Mouse (Mus musculus) midbrain, embryonic 10.5 days (tissue): ENCODE results near the gene Plin5. TPM values are rescaled to one million over a fixed set of nuclear protein-coding genes. Genes with fewer than 3 reads are reported as not detected.
A peak's percentile ranks its signal among the peaks of the same experiment; 100 is the strongest.

Experiments used
- DNase-seq: peaks from one replicate; pipeline ENCODE4 v3.0.0-alpha.2; 2017; ENCODE audit warnings: low spot score
- H3K27ac ChIP-seq: fragments of 300-500 bp; sonication (generic); replicated peaks from 2 replicates; pipeline ENCODE4 v1.5.1; 2016; ENCODE audit warnings: mild to moderate bottlenecking
- H3K27me3 ChIP-seq: fragments of 300-500 bp; sonication (generic); 2 replicates; pipeline ENCODE4 v1.6.1; 2016; ENCODE audit warnings: low read depth, mild to moderate bottlenecking; ENCODE audit not compliant: poor library complexity, severe bottlenecking
- H3K36me3 ChIP-seq: fragments of 300-500 bp; sonication (generic); 2 replicates; pipeline ENCODE4 v1.6.1; 2016; ENCODE audit warnings: mild to moderate bottlenecking, moderate library complexity
- H3K4me1 ChIP-seq: fragments of 300-500 bp; sonication (generic); 2 replicates; pipeline ENCODE4 v1.6.1; 2016
- H3K4me3 ChIP-seq: fragments of 300-500 bp; sonication (generic); 2 replicates; pipeline ENCODE4 v1.5.1; 2016; ENCODE audit warnings: mild to moderate bottlenecking, moderate library complexity
- H3K9me3 ChIP-seq: fragments of 300-500 bp; sonication (generic); replicated peaks from 2 replicates; pipeline ENCODE4 v1.6.1; 2016; ENCODE audit warnings: mild to moderate bottlenecking
- WGBS: fragments of 180-500 bp; shearing (Covaris S2); methylation state at CpG from one replicate; pipeline ENCODE4 v1.1.7; 2016; 5-methylcytosine and 5-hydroxymethylcytosine counted together
- polyA plus RNA-seq: library from polyadenylated mRNA; unstranded; fragments of >200 nt; fragmentation: Nextera tagmentation; extraction: Ambion mirVana; gene quantifications from 2 replicates; pipeline ENCODE4 v1.2.1, GENCODE M21; 2016

Gene Plin5
- polyA plus RNA-seq = 0.11 and 0.21 TPM in 2 replicates

- Histone ChIP-seq H3K36me3 (no peaks in the 10 kb centered on the region), H3K27ac (0 out of 2 replicates have a peak within 1 kb of the TSS, but pooled peaks have one; percentile 14), H3K27me3 (peaks cover 64% of the 10 kb centered on the region), H3K4me3 (peak within 1 kb of the TSS; percentile 52), H3K4me1 (peaks cover 30% of the 10 kb centered on the region), H3K9me3 (peaks cover 6% of the 10 kb centered on the region)
- WGBS = 2% methylated on average over 27 of the region's 27 CpGs
- DNase-seq = peak; percentile 62
Observed at GRCm38 (mm10) chr17:56117251-56117710, at the start of gene Plin5. Gene Plin5 (minus strand): TSS chr17:56117596.

GRCm38 (mm10) chr17:56165671-56166070 lies 48.3 kb upstream of the Plin5 start:
- Histone ChIP-seq H3K9me3 (no peaks in the 10 kb centered on the region), H3K4me3 (no peak overlapping the region), H3K27ac (no peak overlapping the region), H3K4me1 (peaks cover 37% of the 10 kb centered on the region), H3K27me3 (peaks cover 12% of the 10 kb centered on the region), H3K36me3 (no peaks in the 10 kb centered on the region)
- no peak for DNase-seq
- WGBS = 76% methylated on average over 11 of the region's 11 CpGs

DNA sequence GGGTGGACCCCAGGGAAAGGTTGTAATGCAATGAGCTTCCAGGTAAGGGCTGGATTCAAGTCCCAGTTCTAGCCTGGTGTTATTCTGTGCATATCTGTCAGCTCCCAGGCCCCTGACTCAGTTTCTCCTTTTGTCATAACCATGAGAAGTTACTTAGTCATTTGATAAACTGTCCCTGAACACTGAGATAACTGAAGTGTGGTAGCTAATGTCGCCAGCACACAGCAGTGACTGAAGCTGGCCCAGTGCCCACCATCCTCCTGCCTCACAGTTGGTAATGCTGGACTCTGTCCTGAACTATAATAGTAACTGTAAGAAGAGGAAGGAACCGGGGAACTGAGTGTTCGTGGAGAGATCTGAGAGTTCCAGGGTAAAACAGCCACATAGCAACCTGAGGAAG lies 47.1 kb upstream of the Plin5 start:
- peaks cover 25% of the 10 kb centered on the region for H3K4me1 ChIP-seq
- H3K27ac ChIP-seq = no peak overlapping the region
- WGBS = 85% methylated on average over 3 of the region's 3 CpGs
- no peak for DNase-seq
- H3K36me3 ChIP-seq = no peaks in the 10 kb centered on the region
- H3K4me3 ChIP-seq = no peak overlapping the region
- peaks cover 18% of the 10 kb centered on the region for H3K27me3 ChIP-seq
- no peaks in the 10 kb centered on the region for H3K9me3 ChIP-seq

DNA sequence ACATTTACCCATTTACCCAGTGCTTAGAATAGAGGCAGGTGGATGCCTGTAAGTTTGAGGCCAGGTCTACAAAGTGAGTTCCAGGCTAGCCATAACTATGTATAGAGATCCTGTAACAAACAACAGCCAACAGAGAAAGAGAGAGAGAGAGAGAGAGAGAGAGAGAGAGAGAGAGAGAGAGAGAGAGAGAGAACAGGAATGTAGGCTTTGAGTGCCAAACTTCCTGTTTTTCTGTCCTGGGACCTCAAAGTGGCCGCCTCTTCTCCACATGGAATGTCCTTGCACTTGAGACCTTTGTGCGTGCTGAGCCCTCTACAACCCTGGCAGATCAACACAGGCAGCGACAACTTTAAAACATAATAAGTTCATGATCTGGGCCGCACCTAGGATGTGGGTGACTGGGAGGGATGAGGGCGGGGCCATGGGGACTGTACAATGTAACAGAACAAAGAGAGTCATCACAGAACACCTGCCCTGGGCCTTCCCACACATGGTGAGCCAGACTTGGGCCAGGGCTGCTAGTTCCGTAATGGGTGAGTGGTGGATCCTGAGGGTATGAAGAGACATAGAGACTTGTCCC lies 46.2 kb upstream of the Plin5 start:
- H3K9me3 ChIP-seq = no peaks in the 10 kb centered on the region
- 83% methylated on average over 6 of the region's 6 CpGs for WGBS
- no peak for DNase-seq
- no peak overlapping the region for H3K4me3 ChIP-seq
- H3K27me3 ChIP-seq = peaks cover 27% of the 10 kb centered on the region
- no peak overlapping the region for H3K27ac ChIP-seq
- peaks cover 25% of the 10 kb centered on the region for H3K4me1 ChIP-seq
- no peaks in the 10 kb centered on the region for H3K36me3 ChIP-seq

GRCm38 (mm10) chr17:56162231-56162774 lies 44.9 kb upstream of the Plin5 start, which contains the start of gene Tnfaip8l1:
Gene Tnfaip8l1 (plus strand): TSS chr17:56162477.
- H3K27ac ChIP-seq = peak within 1 kb of the TSS; percentile 79
- WGBS = 1% methylated on average over 30 of the region's 30 CpGs

DNA sequence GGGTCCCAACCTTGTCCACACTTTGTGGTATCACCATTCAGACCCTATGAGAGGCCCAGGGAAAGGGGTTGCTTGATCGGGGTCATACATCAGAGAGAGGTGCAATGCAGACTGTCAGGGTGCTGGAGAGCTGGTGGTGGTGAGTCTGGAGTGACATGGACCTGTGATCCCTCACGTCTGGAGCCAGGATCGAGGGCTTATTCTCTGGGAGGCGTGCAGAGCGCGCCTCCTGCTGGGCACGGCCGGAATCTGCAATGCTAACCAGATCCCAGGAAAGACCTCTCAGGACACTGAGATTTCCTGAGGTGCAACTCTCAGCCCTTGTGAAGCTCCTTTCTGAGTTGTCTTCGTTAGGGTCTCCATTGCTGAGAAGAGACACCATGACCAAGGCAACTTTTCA lies 42.3 kb upstream of the Plin5 start:
- Histone ChIP-seq H3K9me3 (no peaks in the 10 kb centered on the region), H3K4me1 (peaks cover 19% of the 10 kb centered on the region), H3K36me3 (no peaks in the 10 kb centered on the region), H3K27ac (no peak overlapping the region), H3K27me3 (peaks cover 62% of the 10 kb centered on the region), H3K4me3 (no peak overlapping the region)
- WGBS = 3% methylated on average over 9 of the region's 9 CpGs
- peak; percentile 75 for DNase-seq

More at GRCm38 (mm10) chr17:56162231-56162774, 44.9 kb upstream of the Plin5 start, which contains the start of gene Tnfaip8l1:
- peak; percentile 95 for DNase-seq
- no peaks in the 10 kb centered on the region for H3K9me3 ChIP-seq
- no peaks in the 10 kb centered on the region for H3K36me3 ChIP-seq
- H3K4me1 ChIP-seq = peaks cover 25% of the 10 kb centered on the region
- H3K27me3 ChIP-seq = peaks cover 40% of the 10 kb centered on the region
- peak within 1 kb of the TSS; percentile 50 for H3K4me3 ChIP-seq

DNA sequence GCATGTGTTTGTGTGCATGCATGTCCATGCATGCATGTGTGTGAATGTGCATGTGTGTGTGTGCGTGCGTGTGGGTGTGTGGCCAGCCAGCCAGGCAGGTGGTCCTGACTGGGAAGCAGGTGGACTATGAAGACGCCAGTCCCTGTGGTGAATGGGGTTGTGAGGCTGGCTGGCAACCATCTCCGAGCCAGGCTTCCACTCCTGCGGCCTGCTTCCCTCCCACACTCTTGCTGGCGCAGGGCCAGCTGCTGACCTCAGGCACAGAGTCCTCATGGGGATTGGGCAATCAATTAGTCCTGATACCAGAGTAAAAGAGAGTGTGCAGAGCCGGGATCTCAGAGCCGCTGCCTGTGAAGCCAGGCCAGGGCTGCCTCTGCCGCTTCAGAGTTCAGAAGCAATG lies 36.2 kb upstream of the Plin5 start:
- H3K9me3 ChIP-seq = no peaks in the 10 kb centered on the region
- H3K4me1 ChIP-seq = peaks cover 18% of the 10 kb centered on the region
- no peaks in the 10 kb centered on the region for H3K36me3 ChIP-seq
- H3K27me3 ChIP-seq = peaks cover 79% of the 10 kb centered on the region
- no peak overlapping the region for H3K4me3 ChIP-seq
- WGBS = 59% methylated on average over 9 of the region's 9 CpGs
- H3K27ac ChIP-seq = no peak overlapping the region
- DNase-seq = no peak

DNA sequence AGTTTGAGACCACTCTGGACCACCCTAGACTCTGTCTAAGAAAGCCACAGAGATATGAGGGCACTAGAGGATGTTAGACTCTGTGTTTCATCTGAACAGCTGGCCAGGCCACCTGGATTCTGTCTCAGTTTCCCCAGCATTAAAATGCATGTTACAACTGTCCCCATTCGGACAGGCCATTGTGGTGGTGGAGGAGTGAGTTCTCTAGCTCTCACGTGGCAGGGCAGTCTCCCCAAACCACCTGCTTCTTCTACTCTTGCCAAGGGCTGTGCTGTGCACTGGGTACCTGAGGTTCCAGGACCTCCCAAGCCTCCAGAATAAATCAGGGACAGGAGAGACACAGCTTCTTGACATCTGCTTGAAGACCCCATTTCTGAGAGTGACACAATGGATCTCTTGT lies 32.5 kb upstream of the Plin5 start:
- H3K4me1 ChIP-seq = peaks cover 47% of the 10 kb centered on the region
- no peaks in the 10 kb centered on the region for H3K36me3 ChIP-seq
- no peak overlapping the region for H3K4me3 ChIP-seq
- DNase-seq = no peak
- WGBS = 33% methylated on average over 2 of the region's 2 CpGs
- no peaks in the 10 kb centered on the region for H3K9me3 ChIP-seq
- peaks cover 83% of the 10 kb centered on the region for H3K27me3 ChIP-seq
- no peak overlapping the region for H3K27ac ChIP-seq

DNA sequence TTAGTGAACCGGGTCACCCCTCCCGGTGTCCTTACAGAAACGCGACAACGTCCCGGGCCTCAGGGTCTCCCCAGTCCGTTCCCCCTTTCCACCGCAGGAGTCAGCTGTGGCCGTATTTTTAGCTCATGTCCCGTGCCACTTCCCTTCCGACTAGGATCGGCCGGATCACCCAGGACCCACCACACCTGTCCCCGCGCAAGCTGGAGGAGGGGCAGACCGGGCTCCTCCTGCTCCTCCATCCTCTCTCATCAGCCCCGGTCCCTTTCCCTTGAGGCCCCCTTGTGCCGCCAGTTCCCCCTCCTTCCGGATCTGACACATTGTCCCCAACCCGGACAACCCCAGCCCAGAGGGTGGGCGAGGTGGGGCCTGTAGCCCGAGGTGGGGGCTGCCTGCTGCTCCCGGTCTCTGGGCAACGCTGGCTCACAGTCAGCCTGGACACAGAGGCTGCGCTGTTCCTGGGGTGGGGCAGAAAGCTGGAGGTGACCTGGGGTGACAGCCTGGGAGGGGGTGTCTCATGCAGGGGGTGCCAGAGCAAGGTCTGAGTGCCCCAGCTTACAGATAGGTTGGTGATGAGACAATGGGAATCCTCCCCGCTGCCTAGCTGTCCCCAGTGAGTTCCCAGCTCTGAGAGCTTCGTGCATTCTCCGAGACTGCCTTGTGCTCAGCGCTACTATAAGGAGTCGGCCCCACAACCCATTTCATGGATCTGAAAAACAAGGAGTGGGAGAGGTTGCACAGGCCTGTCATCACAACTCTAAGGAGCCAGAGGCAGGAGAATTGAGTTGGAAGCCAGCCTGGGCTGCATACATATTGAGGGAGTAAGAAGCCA lies 31.6 kb upstream of the Plin5 start:
- 1% methylated on average over 30 of the region's 30 CpGs for WGBS

DNA sequence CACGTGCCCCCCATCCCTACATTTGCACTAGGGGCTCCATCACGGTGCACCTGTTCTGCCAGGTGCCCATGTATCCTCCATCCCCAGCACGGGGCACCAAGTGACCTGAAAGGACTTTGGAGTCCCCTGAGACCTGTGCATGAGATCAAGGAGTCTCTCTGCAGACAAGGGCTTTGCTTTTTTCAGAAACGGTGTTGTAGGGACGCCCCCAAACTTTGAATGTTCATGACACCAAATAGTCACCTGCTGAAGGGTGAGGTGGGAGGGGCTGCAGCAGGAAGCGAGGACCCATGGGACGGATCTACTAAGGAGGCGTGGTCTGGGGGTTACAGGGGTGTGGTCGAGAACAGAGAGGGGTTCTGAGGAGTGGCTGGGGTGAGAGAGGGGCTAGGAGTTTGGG lies 30.9 kb upstream of the Plin5 start:
- Histone ChIP-seq H3K27me3 (peaks cover 84% of the 10 kb centered on the region), H3K4me3 (peak overlapping the region; percentile 47)
- 14% methylated on average over 9 of the region's 9 CpGs for WGBS

More for the DNA sequence above, 31.6 kb upstream of the Plin5 start:
- peaks cover 46% of the 10 kb centered on the region for H3K4me1 ChIP-seq
- H3K27ac ChIP-seq = peak overlapping the region; percentile 68
- H3K4me3 ChIP-seq = peak overlapping the region; percentile 47
- no peak for DNase-seq
- H3K36me3 ChIP-seq = no peaks in the 10 kb centered on the region
- H3K27me3 ChIP-seq = peaks cover 83% of the 10 kb centered on the region
- no peaks in the 10 kb centered on the region for H3K9me3 ChIP-seq

DNA sequence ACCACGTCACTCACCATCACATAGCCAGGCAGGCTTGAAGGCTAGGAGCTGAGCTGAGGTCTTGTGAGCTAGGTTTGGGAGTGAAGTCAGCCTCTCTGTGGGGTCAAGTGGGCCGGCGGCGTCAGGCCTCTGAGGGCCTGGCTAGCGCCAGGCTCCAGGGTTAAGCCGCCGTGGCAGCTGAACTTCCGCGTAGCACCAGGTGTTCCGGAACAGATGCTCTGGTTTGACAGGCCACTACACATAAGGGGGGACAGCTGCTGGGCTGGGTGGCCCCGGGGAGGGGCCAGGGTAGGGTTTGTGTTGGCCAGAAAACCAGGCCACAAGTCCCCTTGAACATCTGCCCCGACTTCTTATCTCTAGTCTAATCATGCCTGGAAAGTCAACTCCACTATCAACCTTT lies 30.0 kb upstream of the Plin5 start:
- H3K27me3 ChIP-seq = peaks cover 92% of the 10 kb centered on the region
- no peaks in the 10 kb centered on the region for H3K36me3 ChIP-seq
- H3K4me1 ChIP-seq = peaks cover 47% of the 10 kb centered on the region
- H3K27ac ChIP-seq = no peak overlapping the region
- DNase-seq = no peak
- H3K4me3 ChIP-seq = no peak overlapping the region
- 64% methylated on average over 12 of the region's 12 CpGs for WGBS
- H3K9me3 ChIP-seq = no peaks in the 10 kb centered on the region

More for the DNA sequence above, 30.9 kb upstream of the Plin5 start:
- Histone ChIP-seq H3K36me3 (no peaks in the 10 kb centered on the region), H3K4me1 (peaks cover 41% of the 10 kb centered on the region), H3K9me3 (no peaks in the 10 kb centered on the region), H3K27ac (no peak overlapping the region)
- DNase-seq = no peak

GRCm38 (mm10) chr17:56146131-56146530 lies 28.7 kb upstream of the Plin5 start:
- Histone ChIP-seq H3K27me3 (peaks cover 100% of the 10 kb centered on the region), H3K36me3 (no peaks in the 10 kb centered on the region), H3K9me3 (no peaks in the 10 kb centered on the region), H3K4me1 (peaks cover 60% of the 10 kb centered on the region), H3K4me3 (no peak overlapping the region), H3K27ac (no peak overlapping the region)
- DNase-seq = no peak
- WGBS = 19% methylated on average over 9 of the region's 9 CpGs
